Mouse (Mus musculus) hematopoietic multipotent progenitor cell, adult 10-12 weeks (in vitro differentiated cells): Measurements from ENCODE around the gene Gm5800. TPM values are rescaled to one million over a fixed set of nuclear protein-coding genes. Genes with fewer than 3 reads are reported as not detected.

ENCODE experiments used
- polyA plus RNA-seq: library from polyadenylated mRNA; stranded (reverse); fragments of >175 nt; gene quantifications from 2 replicates; pipeline ENCODE4 v1.2.3, GENCODE M21; 2012; ENCODE audit warnings: low replicate concordance

Gm5800 gene
- not detected in 2 replicates for polyA plus RNA-seq

GRCm38 (mm10) chr14:51717083-51717482 is at the start of gene Gm5800:
Gene Gm5800 (minus strand): TSS chr14:51717183.

GRCm38 (mm10) chr14:51695368-51695767 is 21.6 kb downstream of the Gm5800 start, which contains the start of gene Gm17079:
Gene Gm17079 (minus strand): TSS chr14:51695468.

Other genes starting within 250 kb of the Gm5800 start
- gene Gm5622, start 164.4 kb downstream of the Gm5800 start, polyA plus RNA-seq = not detected in 2 replicates
- gene Gm17175, start 143.1 kb downstream of the Gm5800 start, polyA plus RNA-seq = not detected in 2 replicates
- gene Gm17174, start 125.0 kb downstream of the Gm5800 start, polyA plus RNA-seq = not detected in 2 replicates
- gene Gm17078, start 105.9 kb downstream of the Gm5800 start, polyA plus RNA-seq = not detected in 2 replicates
- gene Gm4181, start 81.5 kb downstream of the Gm5800 start, polyA plus RNA-seq = not detected in 2 replicates
- not detected in 2 replicates for gene Gm17079, start 21.7 kb downstream of the Gm5800 start, polyA plus RNA-seq
- gene Ang4, start 56.4 kb upstream of the Gm5800 start, polyA plus RNA-seq = not detected in 2 replicates
- not detected in 2 replicates for gene AY358078, start 82.9 kb upstream of the Gm5800 start, polyA plus RNA-seq
- not detected in 2 replicates for gene Ear6, start 136.5 kb upstream of the Gm5800 start, polyA plus RNA-seq
- gene Mettl17, start 167.7 kb upstream of the Gm5800 start, polyA plus RNA-seq = 3.5 and 39.0 TPM in 2 replicates
- gene Slc39a2, start 175.7 kb upstream of the Gm5800 start, polyA plus RNA-seq = 0.09 TPM in 1 of 2 replicates, not detected in the other
- 3.1 and 7.2 TPM in 2 replicates for gene Ndrg2, start 197.0 kb upstream of the Gm5800 start, polyA plus RNA-seq
- not detected in 2 replicates for gene Tppp2, start 201.2 kb upstream of the Gm5800 start, polyA plus RNA-seq
- not detected in 2 replicates for gene Rnase13, start 205.6 kb upstream of the Gm5800 start, polyA plus RNA-seq